Mouse (Mus musculus): ENCODE data around the gene Ldb1.

DNA sequence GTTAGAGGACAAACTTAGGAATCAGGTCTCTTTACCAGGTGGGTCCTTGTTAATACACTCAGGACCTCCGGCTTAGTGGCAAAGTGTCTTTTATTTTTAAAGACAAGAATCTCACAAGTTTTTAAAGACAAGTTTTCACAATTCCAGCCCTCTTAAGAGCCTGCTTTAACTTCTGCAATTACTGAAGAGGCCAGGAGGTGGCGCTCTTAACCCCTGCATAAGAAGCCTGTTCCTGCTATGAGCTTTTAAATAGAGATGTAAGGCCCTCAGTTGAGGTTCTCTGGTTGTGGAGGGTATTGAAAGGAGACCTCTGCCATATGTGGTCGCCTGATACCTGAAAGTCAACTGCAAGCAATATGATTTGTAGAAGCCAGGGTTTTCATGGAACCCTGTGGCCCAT is 41.3 kb upstream of the Ldb1 start:
- TF ChIP-seq CTCF (IDR thresholded peaks at IDR 0.05; ENCODE audit: low read depth) = peak; percentile 86
- no peak for TF ChIP-seq EP300 (IDR thresholded peaks at IDR 0.05; ENCODE audit: low read depth)
